Mouse (Mus musculus) gastrocnemius, adult 2 months (tissue): ENCODE measurements around the gene Treh. TPM values are rescaled to one million over a fixed set of nuclear protein-coding genes. Genes with fewer than 3 reads are reported as not detected.
"Not testable (repeated sequence)": the region's sequence is repeated elsewhere in the genome, so short reads cannot be mapped to it uniquely, and the experiment has no call there.

Source experiments
- DNase-seq: peaks from one replicate; pipeline ENCODE4 v3.0.0; 2022
- H3K27ac ChIP-seq: fragments of 200-600 bp; 2 replicates; pipeline ENCODE4 v1.8.1; 2022; ENCODE audit warnings: mild to moderate bottlenecking
- H3K4me3 ChIP-seq: fragments of 200-600 bp; 2 replicates; pipeline ENCODE4 v1.8.1; 2022; ENCODE audit warnings: mild to moderate bottlenecking, moderate library complexity
- CTCF ChIP-seq: fragments of 200-600 bp; IDR thresholded peaks from 2 replicates; pipeline ENCODE4 v1.8.1; 2022; ENCODE audit warnings: antibody characterized with exemption, mild to moderate bottlenecking, moderate library complexity
- intact Hi-C: fragments of 180-260 bp; cut with DNase I; formaldehyde crosslinking; loops from one replicate; pipeline ENCODE4 v1.15.1; 2025
- long read RNA-seq, 2 experiments: library from polyadenylated mRNA; stranded (forward); transcript quantifications; one replicate each; pipeline ENCODE4 v2.0.0; 2021
- total RNA-seq, 2 experiments: library from RNA; stranded (reverse); gene quantifications; 2 replicates each; pipeline ENCODE4 v1.2.3; 2021

Treh gene
- total RNA-seq: not detected
- long read RNA-seq, experiment 1, partial matches to known transcripts: 1 of 1 reads
- long read RNA-seq, experiment 1, other reads (novel, unspliced or antisense): 0 of 1 reads
- long read RNA-seq, experiment 2: 0 reads

DNA sequence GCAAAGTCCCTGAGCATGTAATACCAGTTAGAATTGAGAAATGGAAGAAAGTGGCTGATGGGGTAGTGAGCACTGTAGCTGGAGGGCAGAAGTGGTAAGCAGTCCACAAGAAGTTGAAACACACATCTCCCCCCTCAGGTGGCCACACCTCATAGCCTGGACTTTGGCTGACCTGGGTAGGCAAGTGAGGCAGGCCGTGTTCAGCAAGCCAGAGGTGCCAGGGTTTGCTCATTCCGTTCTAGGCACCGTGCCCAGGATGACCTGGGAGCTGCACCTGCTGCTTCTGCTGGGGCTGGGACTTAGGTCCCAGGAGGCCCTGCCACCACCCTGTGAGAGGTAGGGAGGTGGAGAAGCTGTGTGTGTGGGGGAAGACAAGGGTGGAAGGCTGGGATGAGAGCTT is at the start of gene Treh:
Gene Treh (plus strand): TSS at position 229 of the 400 bp plus-strand sequence.
- peak; percentile 68 for DNase-seq
- intact Hi-C loops: no loop called here
- H3K4me3 ChIP-seq: no peak within 1 kb of the TSS
- no peak for TF ChIP-seq CTCF
- H3K27ac ChIP-seq: no peak within 1 kb of the TSS

DNA sequence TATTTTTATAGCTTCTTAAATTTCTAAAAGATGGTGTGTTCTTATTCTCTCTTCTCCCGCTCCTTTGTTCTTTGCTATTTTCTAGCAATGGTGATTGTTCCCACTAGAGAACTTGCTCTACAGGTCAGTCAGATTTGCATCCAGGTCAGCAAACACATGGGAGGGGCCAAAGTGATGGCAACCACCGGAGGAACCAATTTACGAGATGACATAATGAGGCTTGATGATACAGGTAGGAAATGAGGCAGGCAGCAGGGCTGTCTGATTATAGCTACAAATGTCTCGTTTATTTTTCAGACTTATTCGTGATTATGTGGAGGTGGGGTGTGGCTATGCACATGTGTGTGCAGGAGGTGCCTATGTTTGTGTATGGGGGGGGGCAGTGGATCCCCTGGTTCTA is 48.6 kb upstream of the Treh start:
- intact Hi-C loops: no loop called here
- no peak overlapping the region for H3K4me3 ChIP-seq

DNA sequence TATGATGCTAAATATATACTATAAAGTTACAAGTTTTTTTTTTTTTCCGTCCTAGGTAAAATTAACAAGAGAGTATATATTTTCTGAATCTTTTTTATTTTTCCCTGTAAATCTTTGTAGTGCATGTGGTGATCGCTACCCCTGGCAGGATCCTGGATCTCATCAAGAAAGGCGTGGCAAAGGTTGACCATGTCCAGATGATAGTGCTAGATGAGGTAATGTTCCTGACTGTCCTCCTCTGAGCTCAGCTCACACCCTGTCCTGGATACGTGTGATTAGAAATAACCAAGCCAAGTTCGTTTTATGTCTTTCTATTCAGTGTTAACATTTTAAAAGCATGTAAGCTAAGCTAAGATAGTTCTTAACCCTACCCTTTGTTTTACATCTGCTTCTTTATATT is 46.8 kb upstream of the Treh start:
- H3K4me3 ChIP-seq: no peak overlapping the region
- intact Hi-C loops: no loop called here
- no peak overlapping the region for H3K27ac ChIP-seq
- no peak for DNase-seq
- no peak for TF ChIP-seq CTCF

More for the DNA sequence above, 48.6 kb upstream of the Treh start:
- H3K27ac ChIP-seq: no peak overlapping the region
- no peak for TF ChIP-seq CTCF
- DNase-seq: no peak

DNA sequence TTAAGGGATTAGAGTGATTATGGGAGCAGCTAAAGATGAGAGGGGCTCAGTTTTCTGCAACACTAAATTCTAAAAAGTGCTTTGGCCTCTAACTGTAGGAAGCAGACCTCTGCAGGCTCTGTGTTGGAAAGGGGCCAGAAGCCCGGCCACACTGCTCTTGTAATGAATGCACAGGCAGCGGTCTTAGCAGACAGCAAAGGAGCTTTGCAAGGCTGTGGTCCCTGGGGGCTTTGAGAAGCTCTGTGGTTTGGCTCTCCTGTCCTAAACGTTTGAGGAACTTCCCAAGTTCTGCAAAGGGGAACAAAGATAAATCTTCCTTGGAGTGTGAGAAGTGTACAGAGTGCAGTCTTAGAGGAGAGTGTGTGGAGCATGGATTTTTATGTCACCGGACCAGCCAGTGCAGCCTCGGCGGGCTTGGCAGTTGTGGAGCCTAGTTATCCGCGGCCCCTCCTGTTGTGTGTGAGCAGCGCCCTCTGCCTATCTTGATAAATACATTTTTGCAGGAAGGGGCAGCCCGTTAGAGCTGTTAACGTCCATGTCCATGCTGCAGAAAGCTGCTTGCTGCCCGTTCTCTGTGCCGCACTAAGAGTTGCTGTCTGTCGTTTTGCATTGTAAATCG is 35.4 kb upstream of the Treh start:
- no peak overlapping the region for H3K27ac ChIP-seq
- DNase-seq: peak; percentile 67
- TF ChIP-seq CTCF: peak; percentile 27; the same call in 1 of the 2 replicates
- H3K4me3 ChIP-seq: peak overlapping the region; percentile 23
- intact Hi-C loops: no loop called here

DNA sequence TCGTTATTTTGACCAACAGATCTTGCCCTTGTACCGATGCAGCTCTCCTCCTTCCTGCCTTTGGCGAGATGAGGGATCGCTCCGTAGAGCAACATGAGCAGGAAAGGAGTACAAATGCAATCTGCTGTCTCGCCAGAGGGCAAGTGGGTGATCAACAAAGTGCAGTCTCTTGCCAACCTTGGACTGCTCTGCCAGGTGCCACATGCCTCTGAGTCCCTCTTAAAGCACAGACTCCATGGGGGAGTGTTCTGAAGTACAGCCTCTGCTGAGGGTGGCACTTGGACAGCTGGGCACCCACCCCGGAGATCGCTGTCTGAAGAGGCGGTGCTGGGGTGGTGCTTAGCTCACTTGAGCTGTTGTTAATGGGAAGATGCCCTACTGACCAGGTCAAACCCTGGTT is 34.3 kb upstream of the Treh start:
- H3K27ac ChIP-seq: peak overlapping the region; percentile 6; the same call in 1 of the 2 replicates
- H3K4me3 ChIP-seq, intact Hi-C loops: not testable (repeated sequence)
- peak; percentile 53 for DNase-seq

DNA sequence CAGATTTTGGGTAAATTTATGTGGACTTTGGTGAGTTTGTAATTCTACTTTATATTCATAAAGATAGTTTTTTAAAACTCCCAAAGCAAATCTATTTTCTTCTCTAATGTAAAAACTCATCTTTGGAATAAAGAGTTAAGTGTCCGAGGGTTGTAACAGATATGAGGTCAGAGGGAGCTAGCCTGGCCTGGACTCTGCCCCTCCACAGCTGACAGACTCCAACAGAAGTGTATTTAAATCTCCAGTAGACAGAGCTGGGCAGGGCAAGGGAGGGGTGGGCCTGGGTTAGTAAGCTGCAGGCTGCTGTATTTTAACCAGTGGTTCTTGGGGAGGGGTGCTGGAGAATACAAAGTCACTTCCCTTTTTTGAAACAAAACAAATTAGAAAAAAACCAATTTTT is 33.0 kb upstream of the Treh start:
- H3K4me3 ChIP-seq, intact Hi-C loops: not testable (repeated sequence)
- peak; percentile 39 for DNase-seq
- peak overlapping the region; percentile 41; the same call in 1 of the 2 replicates for H3K27ac ChIP-seq

DNA sequence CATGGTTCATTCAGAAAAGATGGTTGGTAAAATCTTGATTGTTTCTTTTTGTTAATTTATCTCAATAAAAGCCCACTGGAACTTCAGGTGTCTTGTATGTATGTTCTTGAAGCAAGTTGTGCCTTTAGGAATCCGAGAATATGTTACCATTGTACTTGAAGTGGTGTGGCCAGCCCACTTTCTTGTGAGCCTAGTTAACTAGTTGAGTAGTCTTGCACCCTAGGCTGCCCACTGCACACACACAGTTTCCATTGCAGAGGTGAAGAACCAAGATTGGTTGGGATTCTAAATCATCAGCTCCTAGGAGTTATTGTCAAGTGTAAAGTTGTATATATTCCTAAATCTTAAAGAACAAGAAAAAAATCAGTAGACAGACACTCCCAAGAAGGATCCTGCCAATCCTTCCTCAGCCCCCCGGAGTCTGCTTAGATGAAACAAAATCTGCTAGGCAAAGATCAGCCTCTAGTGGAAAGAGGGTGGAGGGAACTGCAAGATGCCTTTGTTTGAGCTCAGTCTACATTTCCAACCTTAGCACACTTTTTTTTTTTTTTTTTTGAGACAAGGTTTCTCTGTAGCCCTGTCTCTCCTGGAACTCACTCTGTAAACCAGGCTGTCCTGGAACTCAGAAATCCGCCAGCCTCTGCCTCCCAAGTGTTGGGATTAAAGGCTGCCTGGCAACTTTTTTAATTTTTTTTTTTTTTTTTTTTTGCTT is 32.2 kb upstream of the Treh start:
- Histone ChIP-seq H3K4me3 (no peak overlapping the region), H3K27ac (0 out of 2 replicates have a peak overlapping the region, but pooled peaks have one; percentile 41)
- no peak for TF ChIP-seq CTCF
- intact Hi-C loops: no loop called here
- DNase-seq: no peak

DNA sequence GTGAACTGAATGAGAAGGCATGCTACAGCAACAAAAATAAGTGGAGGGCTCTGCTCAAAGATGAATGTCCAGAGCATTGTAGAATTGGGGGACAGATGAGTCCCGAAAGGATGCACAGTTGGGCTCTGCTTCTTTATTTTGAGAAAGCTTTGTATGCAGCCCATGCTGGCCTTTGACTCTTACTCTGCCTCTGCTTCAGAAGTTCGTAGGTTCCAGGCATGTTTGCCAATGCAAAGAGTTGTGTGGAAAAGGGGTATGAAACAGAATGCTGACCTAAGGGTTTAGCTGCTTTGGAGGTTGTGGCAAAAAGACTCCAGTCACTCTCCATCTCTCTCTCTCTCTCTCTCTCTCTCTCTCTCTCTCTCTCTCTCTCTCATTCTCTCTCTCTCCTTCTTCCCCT is 31.4 kb upstream of the Treh start:
- Histone ChIP-seq H3K4me3 (no peak overlapping the region), H3K27ac (no peak overlapping the region)
- no peak for TF ChIP-seq CTCF
- intact Hi-C loops: no loop called here
- no peak for DNase-seq

DNA sequence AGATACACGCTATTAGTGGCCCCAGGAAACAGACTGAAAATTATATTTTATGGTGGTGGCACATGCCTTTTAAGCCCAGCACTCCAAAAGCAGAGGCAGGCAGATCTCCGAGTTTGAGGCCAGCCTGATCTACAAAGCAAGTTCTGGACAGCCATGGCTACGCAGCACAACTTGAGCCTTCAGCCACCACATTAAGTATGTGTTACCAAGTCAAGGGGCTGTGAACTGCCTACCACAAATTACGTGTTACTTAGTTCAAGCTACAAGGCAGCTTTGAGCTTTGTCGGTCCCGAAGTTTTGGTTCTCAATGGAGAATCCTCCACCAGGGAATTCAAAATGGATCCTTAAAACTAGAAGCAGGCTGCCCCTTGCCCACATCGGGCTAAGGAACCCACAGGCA is 29.9 kb upstream of the Treh start:
- H3K4me3 ChIP-seq: no peak overlapping the region
- H3K27ac ChIP-seq: no peak overlapping the region
- intact Hi-C loops: no loop called here
- no peak for DNase-seq
- TF ChIP-seq CTCF: no peak

DNA sequence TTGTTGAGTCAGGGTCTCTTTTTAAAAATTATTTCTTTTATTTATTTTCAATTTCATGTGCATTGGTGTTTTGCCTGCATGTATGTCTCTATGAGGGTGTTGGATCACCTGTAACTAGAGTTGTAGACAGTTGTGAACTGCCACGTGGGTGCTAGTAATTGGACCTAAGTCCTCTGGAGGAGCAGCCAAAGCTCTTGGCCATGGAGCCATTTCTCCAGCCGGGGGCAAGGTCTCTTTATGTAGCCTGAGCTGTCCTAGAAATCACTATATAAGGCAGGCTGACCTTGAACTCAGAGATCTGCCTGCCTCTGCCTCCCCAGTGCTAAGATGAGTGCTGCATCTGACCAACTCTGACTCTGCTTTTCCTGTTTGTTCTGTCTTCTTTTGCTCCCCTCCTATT is 28.8 kb upstream of the Treh start:
- no peak overlapping the region for H3K27ac ChIP-seq
- intact Hi-C loops: no loop called here
- TF ChIP-seq CTCF: no peak
- DNase-seq: no peak
- H3K4me3 ChIP-seq: no peak overlapping the region

DNA sequence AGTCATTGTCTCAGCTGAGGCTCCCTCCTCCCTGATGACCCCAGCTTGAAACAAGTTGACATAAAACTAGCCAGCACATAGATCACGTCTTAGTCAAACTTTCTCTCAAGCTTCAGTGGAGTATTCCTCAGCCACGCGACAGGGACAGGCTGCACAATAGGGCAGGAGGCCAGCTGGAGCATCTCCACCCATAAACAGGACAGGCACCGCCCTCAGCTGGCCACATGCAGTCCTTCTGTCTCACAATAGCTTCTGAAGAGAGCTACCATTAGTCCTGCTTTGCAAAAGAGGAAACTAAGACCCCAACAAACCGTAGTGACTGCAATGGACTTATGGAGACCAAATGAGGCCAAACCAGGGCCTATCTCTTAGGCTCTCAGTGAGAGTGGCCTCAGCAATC is 27.6 kb upstream of the Treh start:
- Histone ChIP-seq H3K27ac (no peak overlapping the region), H3K4me3 (no peak overlapping the region)
- TF ChIP-seq CTCF: peak; percentile 30; the same call in 1 of the 2 replicates
- intact Hi-C loops: no loop called here
- peak; percentile 84 for DNase-seq

DNA sequence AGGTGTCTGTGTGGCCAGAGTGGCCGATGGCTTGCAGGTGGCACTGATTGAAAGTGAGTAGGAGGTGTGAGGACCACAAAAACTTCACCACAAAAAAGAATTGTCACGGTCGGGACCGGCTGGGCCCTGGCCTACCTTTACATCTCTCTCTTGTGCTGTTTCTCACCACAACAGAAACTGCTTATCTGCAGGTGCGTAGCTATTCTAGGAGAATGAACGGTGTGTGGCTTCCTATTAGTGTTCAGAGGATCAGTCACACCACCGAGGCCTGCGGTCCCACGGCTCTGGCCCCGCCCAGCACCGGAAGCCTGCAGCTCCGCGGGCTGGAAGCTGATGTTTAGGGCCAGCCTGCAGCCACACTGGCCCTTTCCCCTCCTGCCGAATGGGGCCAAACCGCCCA is 27.1 kb upstream of the Treh start:
- intact Hi-C loops: no loop called here
- no peak overlapping the region for H3K4me3 ChIP-seq
- H3K27ac ChIP-seq: no peak overlapping the region
- TF ChIP-seq CTCF: no peak
- DNase-seq: peak; percentile 41

DNA sequence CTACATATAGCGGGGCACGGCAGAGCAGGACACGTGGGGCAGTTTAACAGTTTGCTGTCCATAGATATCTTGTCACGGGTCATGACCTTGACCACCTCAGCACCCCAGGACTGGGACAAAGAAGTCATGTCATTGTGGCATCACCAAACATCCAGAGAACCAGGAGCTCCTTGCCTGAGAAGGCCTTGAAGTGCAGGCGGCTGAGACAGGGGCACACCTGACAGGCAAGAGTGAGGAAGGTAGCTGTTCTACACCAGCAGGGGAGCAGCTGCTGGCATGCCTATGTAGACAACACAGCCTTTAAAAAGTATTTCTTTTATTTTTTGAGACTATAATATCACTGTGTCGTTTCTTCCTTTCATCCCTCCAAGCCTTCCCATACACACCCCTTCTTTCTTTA is 26.7 kb upstream of the Treh start:
- intact Hi-C loops: no loop called here
- no peak overlapping the region for H3K27ac ChIP-seq
- no peak for DNase-seq
- no peak for TF ChIP-seq CTCF
- no peak overlapping the region for H3K4me3 ChIP-seq

DNA sequence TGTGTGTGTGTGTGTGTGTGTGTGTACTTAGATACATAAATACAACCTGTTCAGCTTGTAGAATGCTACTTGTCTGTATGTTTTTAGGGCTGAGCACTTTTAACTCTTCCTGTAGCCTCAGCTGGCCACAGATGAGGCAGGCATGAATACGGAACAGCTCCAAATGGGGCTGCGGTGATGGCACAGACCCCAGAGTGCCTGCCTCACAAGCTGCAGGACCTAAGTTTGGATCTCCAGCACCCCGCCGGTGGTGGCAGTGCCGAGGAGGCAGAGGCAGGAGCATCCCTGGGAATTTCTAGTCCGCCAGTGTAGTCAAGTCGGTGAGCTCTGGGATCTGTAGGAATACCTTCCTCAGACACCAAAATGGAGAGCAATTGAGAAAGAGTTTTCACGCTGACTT is 26.0 kb upstream of the Treh start:
- Histone ChIP-seq H3K4me3 (no peak overlapping the region), H3K27ac (no peak overlapping the region)
- intact Hi-C loops: no loop called here
- DNase-seq: no peak
- TF ChIP-seq CTCF: no peak
